8 mouse cellular contexts compared by ENCODE assay signal in the genomic region with DNA sequence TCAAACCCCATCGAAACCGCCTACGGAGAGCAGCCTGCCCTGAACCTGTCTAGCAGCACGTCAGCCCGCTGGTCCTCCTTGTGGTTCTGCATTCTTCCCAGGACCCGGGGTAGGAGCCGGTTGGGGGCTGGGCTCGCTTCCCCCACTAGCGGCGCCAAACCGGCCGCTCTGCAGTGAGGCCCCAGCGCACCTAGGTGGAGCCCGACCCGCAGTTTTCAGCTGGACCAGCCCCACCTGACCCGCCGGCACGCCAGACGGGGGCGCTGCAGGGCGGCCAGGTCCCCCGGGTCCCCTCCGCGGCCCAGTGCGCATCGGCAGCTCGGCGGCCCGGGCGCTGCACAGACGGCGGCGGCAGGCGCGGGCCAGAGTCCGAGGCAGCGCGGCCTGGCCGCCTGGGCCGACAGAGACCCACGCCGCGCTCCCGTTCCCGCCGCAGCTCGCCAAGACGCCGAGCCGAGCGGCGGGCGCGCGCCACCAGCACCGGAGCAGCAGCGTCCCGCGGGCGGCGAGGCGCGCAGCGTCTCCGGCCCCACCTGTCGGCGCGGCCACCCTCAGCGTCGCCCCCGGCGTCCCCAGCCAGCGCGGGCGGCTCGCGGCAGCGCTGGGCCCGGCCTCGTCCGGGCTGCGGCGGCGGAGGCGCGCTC.
A peak's percentile ranks its signal among the peaks of the same experiment; 100 is the strongest.
DNase-seq lines count a peak whose midpoint lies in the region; ATAC-seq and TF ChIP-seq lines count a peak whose summit lies in the region.
"Had no signal": no experiment of that assay in that cellular context is flagged by ENCODE, and none has a peak within 500 bp of the region (broad histone marks: within the 10 kb centered on the region; RNA-seq: fewer than 3 reads in every experiment).

No protein-coding gene starts in this region.

- peak; percentile 66 for TF ChIP-seq CTCF in liver, adult 2 months (IDR thresholded peaks at IDR 0.05; ENCODE audit: low read depth, low read length)
- TF ChIP-seq CTCF in thymus, adult 2 months (IDR thresholded peaks at IDR 0.05; ENCODE audit: borderline replicate concordance, control insufficient read depth, extremely low read depth, insufficient read depth, low read length, poor library complexity) = no peak

- H3K4me1 ChIP-seq in forebrain, embryonic 14.5 days (ENCODE audit: control insufficient read depth, insufficient read depth, low read length) = peaks cover 23% of the 10 kb centered on the region
- peaks cover 3% of the 10 kb centered on the region; the same call in 1 of the 2 replicates for H3K4me1 ChIP-seq in heart, embryonic 16.5 days (ENCODE audit: control insufficient read depth, insufficient read depth, low read length)
- peaks cover 3% of the 10 kb centered on the region; the same call in 1 of the 2 replicates for H3K4me1 ChIP-seq in liver, adult 2 months (ENCODE audit: control insufficient read depth, insufficient read depth, low read length)
- peaks cover 11% of the 10 kb centered on the region for H3K4me1 ChIP-seq in neural tube, embryonic 11.5 days (ENCODE audit: control insufficient read depth, insufficient read depth, low read length)
- H3K4me1 ChIP-seq in thymus, adult 2 months (replicated peaks; ENCODE audit: control insufficient read depth, insufficient read depth, low read length) = no peaks in the 10 kb centered on the region; the same call in 1 of the 2 replicates
- H3K4me1 ChIP-seq: megakaryocyte, embryonic 14.5 days had no signal

- H3K27me3 ChIP-seq in forebrain, embryonic 14.5 days (replicated peaks; ENCODE audit: control insufficient read depth, insufficient read depth, low read length) = no peaks in the 10 kb centered on the region
- H3K27me3 ChIP-seq in heart, embryonic 16.5 days (ENCODE audit: control insufficient read depth, insufficient read depth, low read length) = peaks cover 81% of the 10 kb centered on the region
- H3K27me3 ChIP-seq in liver, adult 2 months (ENCODE audit: control insufficient read depth, insufficient read depth, low read length) = peaks cover 15% of the 10 kb centered on the region
- H3K27me3 ChIP-seq in neural tube, embryonic 11.5 days (ENCODE audit: control insufficient read depth, insufficient read depth, low read length) = no peaks in the 10 kb centered on the region
- H3K27me3 ChIP-seq in thymus, adult 2 months (ENCODE audit: control insufficient read depth, insufficient read depth, low read length) = no peaks in the 10 kb centered on the region; the same call in 1 of the 2 replicates

- no peak for TF ChIP-seq POLR2A in liver, adult 2 months (IDR thresholded peaks at IDR 0.05; ENCODE audit: extremely low read depth, insufficient read depth, low read length)
- TF ChIP-seq POLR2A in thymus, adult 2 months (IDR thresholded peaks at IDR 0.05; ENCODE audit: control insufficient read depth, extremely low read depth, insufficient read depth, low read length, poor library complexity) = no peak

- H3K79me2 ChIP-seq in liver, adult 2 months (ENCODE audit: control insufficient read depth, insufficient read depth, low read length) = no peaks in the 10 kb centered on the region

- 1% methylated on average over 64 of the region's 86 CpGs for WGBS in forebrain, embryonic 14.5 days
- under 1% methylated on average over 78 of the region's 86 CpGs for WGBS in heart, embryonic 16.5 days
- WGBS in liver, adult 2 months = 5% methylated on average over 86 of the region's 86 CpGs
- under 1% methylated on average over 51 of the region's 86 CpGs for WGBS in neural tube, embryonic 11.5 days
- 6% methylated on average over 86 of the region's 86 CpGs for WGBS in thymus, adult 2 months

- DNase-seq in cerebellum, adult 11-12 months = peak; percentile 90
- DNase-seq in forebrain, embryonic 14.5 days (ENCODE audit: low spot score) = peak; percentile 90
- peak; percentile 89 for DNase-seq in kidney, postnatal 14 days
- DNase-seq in liver, adult 2 months (ENCODE audit: extremely low read depth, low read depth, low spot score) = peak; percentile 44
- peak; percentile 92 for DNase-seq in neural tube, embryonic 11.5 days (ENCODE audit: low spot score)
- DNase-seq in thymus, adult 2 months = peak; percentile 19

- peak overlapping the region; percentile 87 for H3K27ac ChIP-seq in forebrain, embryonic 14.5 days (ENCODE audit: low read depth, low read length)
- no peak overlapping the region for H3K27ac ChIP-seq in heart, embryonic 16.5 days (ENCODE audit: low read length)
- no peak overlapping the region for H3K27ac ChIP-seq in liver, adult 2 months (replicated peaks; ENCODE audit: insufficient read depth, low read depth, low read length)
- peak overlapping the region; percentile 70 for H3K27ac ChIP-seq in neural tube, embryonic 11.5 days (ENCODE audit: low read depth, low read length)
- no peak overlapping the region for H3K27ac ChIP-seq in thymus, adult 2 months (ENCODE audit: control insufficient read depth, insufficient read depth, low read length)

- H3K4me3 ChIP-seq in forebrain, embryonic 14.5 days (ENCODE audit: low read depth, low read length) = peak overlapping the region; percentile 72
- peak overlapping the region; percentile 67 for H3K4me3 ChIP-seq in heart, embryonic 16.5 days (ENCODE audit: low read length)
- peak overlapping the region; percentile 46; the same call in 1 of the 2 replicates for H3K4me3 ChIP-seq in liver, adult 2 months (ENCODE audit: insufficient read depth, low read depth, low read length)
- peak overlapping the region; percentile 73 for H3K4me3 ChIP-seq in neural tube, embryonic 11.5 days (ENCODE audit: low read depth, low read length)
- no peak overlapping the region for H3K4me3 ChIP-seq in thymus, adult 2 months (ENCODE audit: control insufficient read depth, insufficient read depth, low read length)
- H3K4me3 ChIP-seq: megakaryocyte, embryonic 14.5 days had no signal

- H3K36me3 ChIP-seq in forebrain, embryonic 14.5 days (ENCODE audit: control insufficient read depth, insufficient read depth, low read length) = no peaks in the 10 kb centered on the region
- H3K36me3 ChIP-seq in heart, embryonic 16.5 days (ENCODE audit: control insufficient read depth, insufficient read depth) = no peaks in the 10 kb centered on the region
- no peaks in the 10 kb centered on the region for H3K36me3 ChIP-seq in liver, adult 2 months (ENCODE audit: control insufficient read depth, insufficient read depth, low read length)
- H3K36me3 ChIP-seq in neural tube, embryonic 11.5 days (ENCODE audit: control insufficient read depth, insufficient read depth, low read length) = no peaks in the 10 kb centered on the region
- H3K36me3 ChIP-seq in thymus, adult 2 months (ENCODE audit: control insufficient read depth, insufficient read depth, low read length) = no peaks in the 10 kb centered on the region

- no peaks in the 10 kb centered on the region for H3K9me3 ChIP-seq in forebrain, embryonic 14.5 days (replicated peaks; ENCODE audit: control insufficient read depth, low read length)
- H3K9me3 ChIP-seq in heart, embryonic 16.5 days (replicated peaks; ENCODE audit: control insufficient read depth, low read length) = no peaks in the 10 kb centered on the region
- H3K9me3 ChIP-seq in neural tube, embryonic 11.5 days (ENCODE audit: control insufficient read depth, low read length) = no peaks in the 10 kb centered on the region
- H3K9me3 ChIP-seq: megakaryocyte, embryonic 14.5 days had no signal

- peak overlapping the region; percentile 96 for H3K4me2 ChIP-seq in forebrain, embryonic 14.5 days (ENCODE audit: low read length)
- peak overlapping the region; percentile 98 for H3K4me2 ChIP-seq in heart, embryonic 16.5 days (ENCODE audit: low read depth, low read length)
- peak overlapping the region; percentile 94 for H3K4me2 ChIP-seq in neural tube, embryonic 11.5 days (ENCODE audit: low read depth)

- H3K9ac ChIP-seq in forebrain, embryonic 14.5 days (ENCODE audit: low read length) = peak overlapping the region; percentile 87
- H3K9ac ChIP-seq in heart, embryonic 16.5 days (ENCODE audit: low read length) = peak overlapping the region; percentile 67
- H3K9ac ChIP-seq in liver, adult 2 months (ENCODE audit: low read depth, low read length) = peak overlapping the region; percentile 62
- H3K9ac ChIP-seq in neural tube, embryonic 11.5 days (ENCODE audit: low read length) = peak overlapping the region; percentile 80

- peak; percentile 89 for ATAC-seq in forebrain, embryonic 14.5 days
- peak; percentile 88 for ATAC-seq in heart, embryonic 16.5 days (replicated peaks; ENCODE audit: extremely low read depth, insufficient read depth, low FRiP score)
- ATAC-seq in neural tube, embryonic 11.5 days (ENCODE audit: insufficient read depth, low FRiP score, low TSS enrichment) = peak; percentile 78

Comparison
In these comparisons a context has a peak if more than half of its experiments do, and no peak if none do; other contexts are left out.
1. DNase-seq: peak in every context shown above with its lines; median percentile 92 in neural tube, embryonic 11.5 days; 90 in cerebellum, adult 11-12 months; 90 in forebrain, embryonic 14.5 days; 89 in kidney, postnatal 14 days; 44 in liver, adult 2 months; 19 in thymus, adult 2 months.
2. H3K27ac ChIP-seq: peak in forebrain, embryonic 14.5 days (single experiment) and neural tube, embryonic 11.5 days (single experiment); none in heart, embryonic 16.5 days (single experiment), liver, adult 2 months (single experiment) and thymus, adult 2 months (single experiment).
3. Peak in every context shown above with its lines, with median percentiles within 50 percentile points of each other: ATAC-seq, H3K4me2 ChIP-seq and H3K9ac ChIP-seq.